Mouse (Mus musculus) ES-E14 (cell line): Measurements from ENCODE around the gene Trpm3. TPM values are rescaled to one million over a fixed set of nuclear protein-coding genes. Genes with fewer than 3 reads are reported as not detected.
A peak's percentile ranks its signal among the peaks of the same experiment; 100 is the strongest.

Experiments
- DNase-seq: peaks from one replicate; pipeline ENCODE4 v3.0.0-alpha.2; 2013; ENCODE audit warnings: low read depth, low spot score
- H3K27ac ChIP-seq: 2 replicates; pipeline ENCODE4 v1.5.1; 2012; ENCODE audit warnings: low read depth, mild to moderate bottlenecking, low read length, moderate library complexity, mixed read lengths; ENCODE audit not compliant: poor library complexity, insufficient read depth, severe bottlenecking
- H3K36me3 ChIP-seq: 2 replicates; pipeline ENCODE4 v1.6.1; 2012; ENCODE audit warnings: mild to moderate bottlenecking, low read length, moderate library complexity, mixed read lengths; ENCODE audit not compliant: control insufficient read depth, poor library complexity, insufficient read depth, severe bottlenecking
- H3K4me1 ChIP-seq, 2 experiments: fragments of 150-350 bp in 1 of 2; sonication (generic) in 1 of 2; 2 replicates each; pipeline ENCODE4 v1.6.1; 2012; ENCODE audit warnings: low read length in 2 of 2, mild to moderate bottlenecking in 1 of 2, mixed read lengths in 1 of 2; ENCODE audit not compliant: control insufficient read depth in 2 of 2, insufficient read depth in 2 of 2, poor library complexity in 1 of 2
- H3K4me3 ChIP-seq, 2 experiments: fragments of 150-350 bp in 1 of 2; sonication (generic) in 1 of 2; 2 replicates each; pipeline ENCODE4 v1.5.1; 2012; ENCODE audit warnings: low read length in 2 of 2, low read depth in 1 of 2, mild to moderate bottlenecking in 1 of 2, mixed read lengths in 1 of 2; ENCODE audit not compliant: insufficient read depth in 1 of 2, poor library complexity in 1 of 2, severe bottlenecking in 1 of 2
- H3K9ac ChIP-seq: 2 replicates; pipeline ENCODE4 v1.6.1; 2012; ENCODE audit warnings: low read depth, mild to moderate bottlenecking, low read length, mixed read lengths; ENCODE audit not compliant: poor library complexity, insufficient read depth, severe bottlenecking
- H3K9me3 ChIP-seq: fragments of 150-350 bp; sonication (generic); 2 replicates; pipeline ENCODE4 v1.6.1; 2012; ENCODE audit warnings: low read depth, mild to moderate bottlenecking, low read length; ENCODE audit not compliant: control insufficient read depth, insufficient read depth
- CHD2 ChIP-seq: IDR thresholded peaks from 2 replicates; pipeline ENCODE4 v1.6.1; 2014; ENCODE audit warnings: mild to moderate bottlenecking, low read depth, low read length, inconsistent platforms
- HCFC1 ChIP-seq: IDR thresholded peaks from 2 replicates; pipeline ENCODE4 v1.6.1; 2012; ENCODE audit warnings: low read length, inconsistent platforms, borderline replicate concordance; ENCODE audit not compliant: insufficient read depth
- MAFK ChIP-seq: IDR thresholded peaks from 2 replicates; pipeline ENCODE4 v1.6.1; 2014; ENCODE audit warnings: mild to moderate bottlenecking, low read depth, low read length, inconsistent platforms; ENCODE audit not compliant: insufficient read depth
- ZC3H11A ChIP-seq: IDR thresholded peaks from 2 replicates; pipeline ENCODE4 v1.6.1; 2012; ENCODE audit warnings: low read depth, mild to moderate bottlenecking, inconsistent platforms, low read length, borderline replicate concordance
- ZNF384 ChIP-seq: IDR thresholded peaks from 2 replicates; pipeline ENCODE4 v1.6.1; 2012; ENCODE audit warnings: low read depth, low read length, inconsistent platforms
- in situ Hi-C, 2 experiments: fragments of 600-800 bp; cut with MboI; formaldehyde crosslinking; loops; one replicate each; pipeline ENCODE4 v1.15.1; 2025; ENCODE audit warnings: low sequenced_read_pairs in 2 of 2, inconsistent platforms in 1 of 2; ENCODE audit not compliant: unreplicated experiment in 2 of 2
- total RNA-seq: library from RNA; depleted of rRNA; stranded (reverse); fragments of 300-350 nt; gene quantifications from 2 replicates; pipeline ENCODE4 v1.2.3, GENCODE M21; 2012

Gene Trpm3
- total RNA-seq, 1 experiment, result 0.22 TPM

DNA sequence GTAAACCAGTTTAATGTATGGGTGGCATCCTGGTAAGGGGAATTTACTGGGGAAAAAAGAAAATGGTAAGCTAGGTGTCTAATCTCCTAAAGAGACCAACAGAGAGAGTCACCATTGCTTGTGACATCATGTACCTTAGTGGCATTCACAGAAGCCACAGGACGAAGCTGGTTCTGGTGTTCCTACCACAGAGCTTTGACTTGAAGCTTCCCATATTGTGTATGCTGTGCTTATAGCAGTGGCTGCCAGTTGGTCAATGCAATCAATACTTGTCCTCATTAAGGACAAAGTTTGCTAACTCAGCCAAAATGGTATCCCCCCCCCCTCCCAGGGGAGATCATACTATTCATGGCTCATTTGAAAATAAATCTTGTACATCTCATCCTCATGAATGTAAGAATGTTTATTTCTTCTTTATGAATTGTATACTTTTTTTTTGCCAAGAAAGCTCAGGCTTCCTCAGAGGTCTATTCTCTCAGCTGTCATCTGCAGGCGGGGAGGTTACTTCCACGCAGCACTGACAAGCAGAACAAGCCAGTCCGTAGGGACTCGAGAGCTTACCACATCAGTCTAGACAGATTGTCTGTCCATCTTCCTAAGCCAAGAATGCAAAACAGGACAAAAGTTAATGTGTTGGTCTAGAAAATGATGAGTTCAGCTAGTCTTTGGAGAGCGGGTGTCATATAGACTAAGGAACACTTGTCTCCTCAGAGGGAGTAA is 404.3 kb downstream of the Trpm3 start:
- TF ChIP-seq HCFC1 (no peak), ZC3H11A (no peak), ZNF384 (no peak), MAFK (no peak), CHD2 (no peak)
- no peaks in the 10 kb centered on the region for H3K36me3 ChIP-seq
- H3K27ac ChIP-seq, result no peak overlapping the region
- H3K4me1 ChIP-seq, result no peaks in the 10 kb centered on the region
- H3K9me3 ChIP-seq, result no peaks in the 10 kb centered on the region
- no peak for DNase-seq
- no peak overlapping the region for H3K9ac ChIP-seq
- in situ Hi-C loops, result no loop called here
- H3K4me3 ChIP-seq, result no peak overlapping the region

DNA sequence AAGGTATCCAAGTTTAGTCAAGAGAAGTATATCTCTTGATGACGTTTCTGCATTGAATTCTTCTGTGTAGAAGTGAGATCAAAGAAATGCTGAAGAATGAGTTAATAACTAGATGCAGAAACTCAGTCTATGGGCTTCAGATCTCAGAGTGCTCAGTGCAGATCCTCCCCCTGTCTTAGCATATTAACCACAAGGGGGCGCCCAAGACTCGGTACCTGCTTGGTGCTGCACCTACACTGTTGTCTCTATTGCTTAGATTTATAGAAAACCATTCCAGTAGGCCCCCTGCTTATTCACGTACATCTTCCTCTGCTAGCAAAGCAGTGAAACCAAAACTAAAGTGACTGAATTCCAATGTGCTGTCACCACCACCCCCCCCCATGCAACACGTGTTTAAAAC is 413.3 kb downstream of the Trpm3 start:
- H3K4me3 ChIP-seq, result no peak overlapping the region
- no peak for TF ChIP-seq CHD2
- no peak for TF ChIP-seq HCFC1
- peak; percentile 70; the same call in 1 of the 2 replicates for TF ChIP-seq ZC3H11A
- no peak for TF ChIP-seq ZNF384
- H3K27ac ChIP-seq, result no peak overlapping the region
- H3K9me3 ChIP-seq, result no peaks in the 10 kb centered on the region
- no peak overlapping the region for H3K9ac ChIP-seq
- in situ Hi-C loops, result loop anchor here (10.0 to 25.0 kb wide), 2 partner anchors 333 to 335 kb away; no protein-coding TSS in a partner anchor
- no peaks in the 10 kb centered on the region for H3K36me3 ChIP-seq
- H3K4me1 ChIP-seq, result peaks cover 0 to 2% of the 10 kb centered on the region in 2 experiments; a peak in 1 of 4 replicates
- peak; percentile 56 for DNase-seq

DNA sequence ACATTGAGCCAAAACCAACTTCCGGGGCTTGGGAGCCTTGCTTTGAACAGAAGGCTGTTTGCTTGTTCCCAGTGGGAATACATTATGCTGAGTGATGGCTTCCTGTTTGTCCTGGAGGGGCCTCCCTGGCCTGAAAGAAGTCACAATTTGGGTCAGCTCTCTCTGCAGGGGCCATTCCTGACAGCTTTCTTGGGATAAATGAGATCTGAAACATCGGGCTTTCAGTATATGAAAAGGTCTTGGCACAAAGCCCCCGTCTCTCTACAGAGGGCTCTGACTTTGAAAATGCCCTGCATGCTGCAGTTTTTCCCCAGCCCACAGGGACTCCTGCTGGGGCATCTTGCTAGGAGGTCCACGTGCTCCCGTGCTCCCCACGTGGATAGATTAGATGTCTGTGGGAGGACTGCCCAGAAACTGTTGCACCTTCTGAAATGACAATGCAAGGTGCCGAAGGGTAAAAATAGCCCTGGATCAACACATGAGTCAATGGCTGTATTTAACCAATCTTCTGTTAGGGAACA is 415.6 kb downstream of the Trpm3 start:
- Histone ChIP-seq H3K9ac (no peak overlapping the region), H3K9me3 (no peaks in the 10 kb centered on the region), H3K4me3 (no peak overlapping the region), H3K27ac (no peak overlapping the region), H3K4me1 (peaks cover 0 to 2% of the 10 kb centered on the region in 2 experiments; a peak in 1 of 4 replicates), H3K36me3 (no peaks in the 10 kb centered on the region)
- TF ChIP-seq MAFK, result no peak
- no peak for TF ChIP-seq CHD2
- TF ChIP-seq ZNF384, result no peak
- no peak for TF ChIP-seq ZC3H11A
- no peak for TF ChIP-seq HCFC1
- in situ Hi-C loops, result loop anchor here (10.0 to 25.0 kb wide), 2 partner anchors 330 to 333 kb away; no protein-coding TSS in a partner anchor
- DNase-seq, result no peak

DNA sequence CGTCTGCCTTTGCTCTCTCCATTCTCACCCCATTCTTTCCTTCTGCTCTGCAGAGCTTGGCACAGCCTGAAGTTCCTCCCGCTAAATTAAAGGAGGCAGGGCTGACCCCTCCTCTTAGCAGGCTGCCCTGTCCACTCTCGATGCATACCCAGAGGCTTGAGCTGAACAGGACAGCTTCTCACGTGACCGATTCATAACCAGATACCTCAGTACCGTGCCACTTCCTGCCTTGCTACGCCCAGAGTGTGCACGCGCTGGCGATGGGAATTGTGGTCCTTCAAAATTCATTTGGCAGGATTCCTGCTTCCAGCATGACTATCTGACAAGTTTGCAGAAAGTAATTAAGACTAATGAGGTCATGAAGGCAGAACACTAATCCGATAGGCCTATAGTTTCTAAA is 433.6 kb downstream of the Trpm3 start:
- Histone ChIP-seq H3K4me3 (no peak overlapping the region), H3K9me3 (no peaks in the 10 kb centered on the region), H3K36me3 (no peaks in the 10 kb centered on the region), H3K27ac (no peak overlapping the region), H3K9ac (no peak overlapping the region), H3K4me1 (no peaks in the 10 kb centered on the region)
- no peak for DNase-seq
- in situ Hi-C loops, result loop anchor here in 1 of 2 experiments (25.0 kb wide), 1 partner anchor 315 kb away; no protein-coding TSS in a partner anchor
- TF ChIP-seq HCFC1 (no peak), ZNF384 (no peak), CHD2 (no peak), MAFK (no peak), ZC3H11A (no peak)
